Mouse (Mus musculus): ENCODE measurements around the gene C1ql1. TPM values are rescaled to one million over a fixed set of nuclear protein-coding genes. Genes with fewer than 3 reads are reported as not detected.

The C1ql1 gene
- polyA plus RNA-seq, 1 experiment from 2014 or later: 0.47 TPM

DNA sequence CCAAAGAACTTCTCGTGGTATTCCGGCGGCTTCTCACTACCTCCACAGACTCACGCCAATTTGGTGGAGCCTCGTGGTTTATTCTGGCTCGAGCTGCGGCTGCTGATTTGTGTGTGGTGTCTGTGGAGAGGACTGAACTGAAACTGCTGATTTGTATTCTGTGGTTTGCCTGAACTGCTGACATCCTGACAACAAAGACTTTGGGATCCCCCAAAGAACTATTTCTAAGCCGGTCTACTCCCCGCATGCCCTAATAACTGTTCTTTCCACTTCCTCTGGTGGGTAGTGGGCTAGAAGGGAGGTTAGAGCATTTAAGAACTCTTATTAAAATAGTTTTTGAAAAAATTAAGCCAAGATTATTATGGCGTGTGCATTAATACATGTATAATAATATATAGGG lies 15.8 kb downstream of the C1ql1 start:
- 77% methylated on average over 10 of the region's 10 CpGs for WGBS

DNA sequence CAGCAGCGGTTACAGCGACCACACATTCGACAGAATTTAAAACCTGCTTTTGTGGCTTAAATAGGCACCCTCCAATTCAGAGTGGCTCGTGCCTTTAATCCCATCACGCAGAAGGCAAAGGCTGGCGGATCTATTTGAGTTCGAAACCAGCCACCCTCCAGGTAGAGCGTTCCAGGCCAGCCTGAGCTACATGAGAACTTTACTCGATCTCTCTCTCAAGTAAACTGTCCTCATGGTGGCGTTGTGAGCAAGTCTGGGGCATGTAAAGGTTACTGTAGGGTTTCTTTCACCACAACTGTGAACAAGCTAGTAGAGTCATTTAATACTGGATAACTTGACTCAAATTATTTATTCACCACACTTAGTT lies 21.2 kb downstream of the C1ql1 start:
- H3K4me2 ChIP-seq: peak overlapping the region; percentile 77
- peak overlapping the region; percentile 85 for H3K27ac ChIP-seq
- H3K27me3 ChIP-seq: no peaks in the 10 kb centered on the region
- H3K9me3 ChIP-seq (replicated peaks): no peaks in the 10 kb centered on the region
- H3K9ac ChIP-seq: peak overlapping the region; percentile 40
- peaks cover 15% of the 10 kb centered on the region for H3K4me1 ChIP-seq (replicated peaks)
- no peak for ATAC-seq (replicated peaks; ENCODE audit: insufficient number of reproducible peaks, insufficient read depth, low FRiP score, low read depth)
- no peaks in the 10 kb centered on the region for H3K36me3 ChIP-seq
- peak overlapping the region; percentile 70 for H3K4me3 ChIP-seq
- 3% methylated on average over 10 of the region's 10 CpGs for WGBS

More for the DNA sequence above, 15.8 kb downstream of the C1ql1 start:
- Histone ChIP-seq H3K9ac (no peak overlapping the region), H3K4me2 (no peak overlapping the region), H3K4me1 (replicated peaks) (no peaks in the 10 kb centered on the region), H3K27ac (no peak overlapping the region), H3K9me3 (replicated peaks) (no peaks in the 10 kb centered on the region), H3K4me3 (no peak overlapping the region), H3K27me3 (peaks cover 11% of the 10 kb centered on the region; the same call in 1 of the 2 replicates), H3K36me3 (no peaks in the 10 kb centered on the region)
- ATAC-seq (replicated peaks; ENCODE audit: insufficient number of reproducible peaks, insufficient read depth, low FRiP score, low read depth): no peak

DNA sequence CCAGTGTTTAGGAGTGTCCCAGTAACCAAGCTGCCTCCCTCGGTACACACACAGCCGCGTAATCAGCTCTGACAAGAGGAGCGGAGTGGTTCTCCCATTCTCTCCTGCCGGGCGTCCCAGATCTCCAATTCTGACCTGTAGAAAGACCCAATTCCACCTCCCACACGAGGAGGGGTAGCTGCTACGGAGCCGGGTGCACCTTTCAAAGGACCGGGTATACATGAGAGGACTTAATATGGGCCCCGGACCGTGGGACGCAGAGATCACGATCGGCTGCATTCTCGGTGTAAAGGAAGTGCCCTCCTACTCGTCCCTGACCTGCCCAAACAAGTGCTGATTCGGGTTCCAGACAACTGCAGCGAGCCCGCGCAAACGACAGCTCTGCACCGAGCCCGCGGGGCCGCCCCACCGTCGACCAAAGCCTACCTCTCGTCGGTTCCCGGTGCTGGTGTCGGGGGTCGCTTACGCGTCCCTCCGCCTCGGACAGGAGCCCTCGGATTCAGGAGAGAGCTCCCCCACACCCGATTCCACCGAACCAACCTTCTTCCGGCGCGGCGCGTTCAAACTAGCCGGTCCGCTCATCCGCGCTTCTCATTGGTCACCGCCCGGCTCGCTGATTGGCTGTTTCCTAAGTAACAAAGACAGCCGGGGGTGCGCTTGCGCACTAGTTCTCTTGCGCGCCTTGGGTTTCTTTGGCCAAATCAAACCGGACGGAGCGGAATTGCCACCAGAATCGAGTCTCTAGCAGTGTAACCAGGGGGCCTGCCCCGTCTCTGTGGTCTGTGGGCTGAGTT lies 21.7 kb downstream of the C1ql1 start, which contains the start of gene Kif18b:
Kif18b (minus strand) TSS at position 568 of the 794 bp plus-strand sequence.
- under 1% methylated on average over 62 of the region's 62 CpGs for WGBS
- H3K4me1 ChIP-seq (replicated peaks): peaks cover 15% of the 10 kb centered on the region

DNA sequence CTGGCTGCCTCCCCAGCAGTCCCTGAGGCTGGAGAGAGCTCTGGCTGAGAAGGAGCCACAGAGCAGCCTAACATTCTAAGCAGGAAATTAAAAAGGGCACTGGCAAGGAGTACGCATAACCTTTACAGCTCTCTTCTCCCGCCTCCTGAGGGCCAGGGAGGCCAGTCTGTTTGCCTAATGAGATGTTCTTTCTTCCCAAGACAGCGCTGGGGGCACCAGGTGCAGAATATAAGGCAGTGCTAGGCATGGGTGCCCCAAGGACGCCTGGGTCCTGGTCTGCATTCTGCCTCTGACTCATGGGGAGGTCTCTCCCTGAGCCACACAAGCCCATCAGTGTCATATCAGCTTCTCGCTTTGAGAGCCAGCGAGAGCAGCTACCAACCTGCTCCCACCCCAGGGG lies 25.0 kb downstream of the C1ql1 start:
- Histone ChIP-seq H3K4me2 (no peak overlapping the region), H3K4me3 (no peak overlapping the region), H3K9ac (no peak overlapping the region), H3K4me1 (replicated peaks) (peaks cover 15% of the 10 kb centered on the region), H3K36me3 (no peaks in the 10 kb centered on the region), H3K27me3 (no peaks in the 10 kb centered on the region), H3K9me3 (replicated peaks) (no peaks in the 10 kb centered on the region), H3K27ac (no peak overlapping the region)
- WGBS: 81% methylated on average over 6 of the region's 6 CpGs
- ATAC-seq (replicated peaks; ENCODE audit: insufficient number of reproducible peaks, insufficient read depth, low FRiP score, low read depth): no peak

More for the DNA sequence above, 21.7 kb downstream of the C1ql1 start, which contains the start of gene Kif18b:
- H3K4me2 ChIP-seq: peak within 1 kb of the TSS; percentile 77
- H3K27me3 ChIP-seq: no peaks in the 10 kb centered on the region
- peak within 1 kb of the TSS; percentile 70 for H3K4me3 ChIP-seq
- H3K27ac ChIP-seq: peak within 1 kb of the TSS; percentile 85
- H3K9me3 ChIP-seq (replicated peaks): no peaks in the 10 kb centered on the region
- H3K9ac ChIP-seq: peak within 1 kb of the TSS; percentile 64
- no peaks in the 10 kb centered on the region for H3K36me3 ChIP-seq
- ATAC-seq (replicated peaks; ENCODE audit: insufficient number of reproducible peaks, insufficient read depth, low FRiP score, low read depth): peak; percentile 92

DNA sequence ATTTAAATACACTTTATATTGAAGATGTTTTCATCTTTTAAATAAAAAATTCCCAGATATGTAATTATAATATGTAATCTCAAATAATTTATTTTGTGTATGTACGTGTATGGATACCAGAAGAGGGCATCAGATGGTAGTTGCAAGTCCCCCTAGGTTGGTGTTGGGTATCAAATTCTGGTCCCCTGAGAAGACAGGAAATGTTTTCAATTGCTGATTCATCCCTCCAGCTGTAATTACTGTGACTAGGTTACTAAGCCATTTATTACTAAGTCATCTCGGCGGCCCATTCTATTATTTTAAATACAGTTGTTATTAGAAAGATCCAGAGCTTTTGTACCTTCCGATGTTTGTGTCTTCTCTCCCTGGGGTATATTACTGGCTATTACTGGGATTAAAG lies 28.4 kb downstream of the C1ql1 start:
- peaks cover 33% of the 10 kb centered on the region for H3K36me3 ChIP-seq
- H3K27me3 ChIP-seq: no peaks in the 10 kb centered on the region
- no peaks in the 10 kb centered on the region for H3K9me3 ChIP-seq (replicated peaks)
- 92% methylated on average over 4 of the region's 4 CpGs for WGBS
- no peak overlapping the region for H3K4me3 ChIP-seq
- H3K9ac ChIP-seq: no peak overlapping the region
- no peak overlapping the region for H3K27ac ChIP-seq
- no peak overlapping the region for H3K4me2 ChIP-seq
- H3K4me1 ChIP-seq (replicated peaks): peaks cover 8% of the 10 kb centered on the region
- ATAC-seq (replicated peaks; ENCODE audit: insufficient number of reproducible peaks, insufficient read depth, low FRiP score, low read depth): no peak

DNA sequence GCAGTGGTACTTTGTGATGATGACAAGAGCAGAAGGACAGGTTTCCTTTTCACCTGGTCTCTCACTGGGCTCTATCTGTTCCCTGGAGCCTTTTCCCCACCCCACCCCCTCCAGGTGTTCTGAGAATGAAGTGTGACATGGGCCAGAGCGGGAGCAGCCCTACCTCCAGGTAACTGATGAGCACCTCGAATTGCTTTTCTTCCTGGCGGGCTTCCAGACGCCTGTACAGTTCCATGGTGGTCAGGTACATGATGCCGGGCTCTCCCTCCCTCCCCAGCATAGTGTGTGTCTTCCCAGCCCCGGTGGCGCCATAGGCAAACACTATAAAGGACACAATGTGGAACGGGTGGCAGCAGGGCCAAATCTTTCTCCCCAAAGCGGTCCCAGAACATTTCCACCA lies 31.1 kb downstream of the C1ql1 start:
- no peaks in the 10 kb centered on the region for H3K27me3 ChIP-seq
- peaks cover 52% of the 10 kb centered on the region for H3K36me3 ChIP-seq
- no peak overlapping the region for H3K4me2 ChIP-seq
- 91% methylated on average over 9 of the region's 9 CpGs for WGBS
- no peak overlapping the region for H3K27ac ChIP-seq
- H3K4me3 ChIP-seq: no peak overlapping the region
- no peaks in the 10 kb centered on the region for H3K4me1 ChIP-seq (replicated peaks)
- H3K9ac ChIP-seq: no peak overlapping the region
- H3K9me3 ChIP-seq (replicated peaks): no peaks in the 10 kb centered on the region
- ATAC-seq (replicated peaks; ENCODE audit: insufficient number of reproducible peaks, insufficient read depth, low FRiP score, low read depth): no peak

DNA sequence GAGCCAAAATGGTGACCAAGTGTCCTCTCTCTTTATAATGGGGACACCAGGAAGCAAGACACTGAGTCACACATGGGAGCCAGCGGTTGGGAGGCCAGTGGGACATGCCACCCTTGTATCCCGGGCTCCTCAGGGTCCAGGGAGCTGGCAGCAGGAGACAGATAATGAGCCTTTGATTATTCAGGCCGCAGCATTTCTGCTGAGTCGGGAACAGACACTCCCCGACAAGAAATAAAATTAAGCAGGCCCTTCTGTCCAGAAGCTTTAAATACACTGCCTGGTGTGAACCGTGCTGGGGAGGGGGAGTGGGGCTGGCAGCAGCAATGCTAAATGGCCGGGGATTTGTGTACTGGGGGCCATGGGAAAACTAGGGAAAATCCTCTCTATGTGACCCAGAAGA lies 35.1 kb downstream of the C1ql1 start:
- H3K4me3 ChIP-seq: no peak overlapping the region
- no peak overlapping the region for H3K27ac ChIP-seq
- H3K9ac ChIP-seq: no peak overlapping the region
- no peak for ATAC-seq (replicated peaks; ENCODE audit: insufficient number of reproducible peaks, insufficient read depth, low FRiP score, low read depth)
- WGBS: 73% methylated on average over 7 of the region's 7 CpGs
- H3K36me3 ChIP-seq: peaks cover 88% of the 10 kb centered on the region
- H3K4me1 ChIP-seq (replicated peaks): no peaks in the 10 kb centered on the region
- H3K9me3 ChIP-seq (replicated peaks): no peaks in the 10 kb centered on the region
- H3K27me3 ChIP-seq: no peaks in the 10 kb centered on the region
- H3K4me2 ChIP-seq: no peak overlapping the region

DNA sequence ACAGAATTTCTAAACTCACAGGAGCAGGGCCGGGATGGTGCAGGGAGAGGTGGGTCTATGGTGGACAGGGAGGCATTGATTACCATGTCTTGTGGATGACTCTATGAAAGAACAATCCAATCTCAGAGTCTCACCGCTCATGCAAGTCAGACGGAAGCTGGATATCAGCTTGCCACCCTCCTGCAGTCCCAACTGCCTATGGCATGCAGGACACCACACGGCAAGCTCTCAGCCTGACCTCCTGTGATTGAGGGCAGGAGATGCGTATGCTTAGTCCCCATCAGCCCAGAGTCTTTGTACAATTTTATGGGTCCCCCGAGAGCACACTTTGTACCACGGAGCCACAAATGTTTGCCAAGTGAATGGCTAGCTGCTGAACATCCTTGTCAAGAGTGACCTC lies 42.8 kb downstream of the C1ql1 start:
- Histone ChIP-seq H3K36me3 (peaks cover 31% of the 10 kb centered on the region), H3K4me2 (no peak overlapping the region), H3K9me3 (replicated peaks) (no peaks in the 10 kb centered on the region), H3K9ac (no peak overlapping the region), H3K27me3 (peaks cover 16% of the 10 kb centered on the region; the same call in 1 of the 2 replicates), H3K4me3 (no peak overlapping the region), H3K27ac (no peak overlapping the region), H3K4me1 (replicated peaks) (0 out of 2 replicates have a peak, but pooled peaks cover 2% of the 10 kb centered on the region)
- no peak for ATAC-seq (replicated peaks; ENCODE audit: insufficient number of reproducible peaks, insufficient read depth, low FRiP score, low read depth)
- 74% methylated on average over 7 of the region's 7 CpGs for WGBS

DNA sequence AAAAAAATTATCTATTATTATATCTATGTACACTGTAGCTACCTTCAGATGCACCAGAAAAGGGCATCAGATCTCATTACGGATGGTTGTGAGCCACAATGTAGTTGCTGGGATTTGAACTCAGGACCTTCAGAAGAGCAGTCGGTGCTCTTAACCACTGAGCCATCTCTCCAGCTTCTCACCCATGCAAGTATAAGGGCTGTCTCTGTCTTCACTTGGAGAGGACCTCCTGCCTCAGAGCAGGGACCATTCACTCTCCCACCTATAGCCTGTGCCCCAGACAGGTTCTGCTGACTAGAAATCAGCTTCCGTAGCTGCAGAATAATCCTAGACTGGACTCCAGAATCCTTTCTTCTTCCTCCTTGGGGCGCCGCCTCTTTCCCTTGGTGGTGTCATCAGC lies 44.4 kb downstream of the C1ql1 start:
- H3K9ac ChIP-seq: no peak overlapping the region
- H3K4me1 ChIP-seq (replicated peaks): 0 out of 2 replicates have a peak, but pooled peaks cover 2% of the 10 kb centered on the region
- H3K9me3 ChIP-seq (replicated peaks): no peaks in the 10 kb centered on the region
- H3K4me2 ChIP-seq: no peak overlapping the region
- 73% methylated on average over 5 of the region's 5 CpGs for WGBS
- H3K27me3 ChIP-seq: peaks cover 24% of the 10 kb centered on the region; the same call in 1 of the 2 replicates
- H3K4me3 ChIP-seq: no peak overlapping the region
- H3K36me3 ChIP-seq: peaks cover 16% of the 10 kb centered on the region; the same call in 1 of the 2 replicates
- no peak for ATAC-seq (replicated peaks; ENCODE audit: insufficient number of reproducible peaks, insufficient read depth, low FRiP score, low read depth)
- no peak overlapping the region for H3K27ac ChIP-seq

DNA sequence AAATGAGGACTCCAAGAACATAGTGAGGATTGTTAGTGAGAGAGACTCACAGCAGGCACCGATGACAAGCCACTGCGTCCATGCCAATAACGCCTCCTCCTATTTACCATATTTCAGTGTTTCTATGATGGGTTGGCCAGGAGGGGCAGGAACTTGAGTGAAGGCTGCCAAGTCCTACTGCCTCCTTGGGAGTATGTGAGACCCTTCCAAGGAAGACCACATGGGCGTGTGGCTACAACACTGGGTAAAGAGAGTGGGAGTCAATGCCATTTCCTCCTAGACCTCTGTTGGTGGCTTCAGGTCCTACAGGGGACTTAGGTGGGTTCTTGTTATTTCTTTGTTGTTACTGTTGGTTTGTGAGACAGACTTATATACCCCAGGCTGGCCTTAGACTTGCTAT lies 45.3 kb downstream of the C1ql1 start:
- Histone ChIP-seq H3K4me2 (no peak overlapping the region), H3K27ac (no peak overlapping the region), H3K9me3 (replicated peaks) (no peaks in the 10 kb centered on the region), H3K9ac (no peak overlapping the region), H3K27me3 (peaks cover 32% of the 10 kb centered on the region; the same call in 1 of the 2 replicates), H3K36me3 (peaks cover 7% of the 10 kb centered on the region; the same call in 1 of the 2 replicates), H3K4me1 (replicated peaks) (0 out of 2 replicates have a peak, but pooled peaks cover 2% of the 10 kb centered on the region), H3K4me3 (no peak overlapping the region)
- no peak for ATAC-seq (replicated peaks; ENCODE audit: insufficient number of reproducible peaks, insufficient read depth, low FRiP score, low read depth)
- 55% methylated on average over 4 of the region's 4 CpGs for WGBS

DNA sequence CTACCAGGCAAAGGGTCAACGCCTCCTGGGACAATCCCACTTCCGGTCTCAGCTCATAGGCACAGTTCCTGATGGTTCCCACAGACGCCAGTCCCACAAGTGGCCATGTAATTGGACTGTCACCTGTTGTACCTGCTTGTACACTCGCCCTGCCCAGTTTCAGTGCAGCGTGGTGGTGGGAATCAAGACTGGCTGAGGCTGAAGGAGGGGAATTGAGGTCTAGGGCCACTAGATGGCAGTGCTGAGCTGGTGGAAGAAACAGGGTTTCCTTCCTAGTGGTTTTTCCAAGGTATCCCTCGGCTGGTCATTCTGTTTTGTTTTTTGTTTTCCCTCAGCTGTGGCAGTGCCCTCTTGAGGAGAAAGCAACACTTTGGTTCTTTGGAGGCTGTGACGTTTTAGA lies 45.7 kb downstream of the C1ql1 start, which contains the start of gene Gfap:
Gfap (minus strand) TSS at position 150 of the 400 bp plus-strand sequence.
- H3K4me2 ChIP-seq: no peak within 1 kb of the TSS
- H3K4me1 ChIP-seq (replicated peaks): 0 out of 2 replicates have a peak, but pooled peaks cover 2% of the 10 kb centered on the region

More for the DNA sequence above, 45.7 kb downstream of the C1ql1 start, which contains the start of gene Gfap:
- no peak for ATAC-seq (replicated peaks; ENCODE audit: insufficient number of reproducible peaks, insufficient read depth, low FRiP score, low read depth)
- 12% methylated on average over 7 of the region's 7 CpGs for WGBS
- Histone ChIP-seq H3K36me3 (peaks cover 3% of the 10 kb centered on the region; the same call in 1 of the 2 replicates), H3K27ac (no peak within 1 kb of the TSS), H3K4me3 (no peak within 1 kb of the TSS), H3K9me3 (replicated peaks) (no peaks in the 10 kb centered on the region), H3K27me3 (peaks cover 36% of the 10 kb centered on the region), H3K9ac (no peak within 1 kb of the TSS)

All from heart, embryonic 15.5 days (tissue).